Mouse (Mus musculus) telencephalon, adult 2 months (tissue): ENCODE measurements around the gene Ep300.
"Not testable (repeated sequence)": the region's sequence is repeated elsewhere in the genome, so short reads cannot be mapped to it uniquely, and the experiment has no call there.

Experiments used
- DNase-seq: peaks from one replicate; pipeline ENCODE4 v3.0.0-alpha.2; 2011; ENCODE audit warnings: low read depth, low spot score

Ep300 gene

DNA sequence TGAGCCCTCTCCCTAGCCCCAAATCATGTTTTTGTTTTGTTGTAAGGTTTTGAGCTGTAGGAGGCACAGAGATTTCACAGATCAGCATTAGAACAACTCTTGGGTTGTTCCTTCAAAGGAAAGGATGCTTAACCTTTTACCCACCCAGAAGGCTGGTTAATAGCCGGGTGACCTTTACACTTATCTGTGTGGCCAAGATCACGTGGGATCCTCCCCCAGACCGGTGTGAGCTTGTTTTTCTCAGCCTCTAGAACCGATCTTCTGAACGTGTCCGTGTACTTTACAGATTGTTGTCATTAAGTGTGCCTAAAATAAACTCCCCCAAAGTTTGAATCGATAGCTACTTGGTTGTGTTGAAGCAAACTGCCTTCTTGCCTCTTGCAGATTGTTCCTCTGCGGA is 115.5 kb downstream of the Ep300 start:
- no peak for DNase-seq

DNA sequence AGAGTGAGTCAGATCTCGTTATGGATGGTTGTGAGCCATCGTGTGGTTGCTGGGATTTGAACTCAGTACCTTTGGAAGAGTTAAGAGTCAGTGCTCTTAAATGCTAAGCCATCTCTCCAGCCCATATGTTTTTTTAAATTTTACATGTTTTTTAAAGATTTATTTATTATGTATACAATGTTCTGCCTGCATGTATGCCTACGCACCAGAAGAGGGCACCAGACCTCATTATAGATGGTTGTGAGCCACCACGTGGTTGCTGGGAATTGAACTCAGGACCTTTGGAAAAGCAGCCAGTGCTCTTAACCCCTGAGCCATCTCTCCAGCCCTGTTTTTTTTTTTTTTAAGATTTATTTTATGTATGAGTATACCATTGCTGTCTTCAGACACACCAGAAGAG is 116.2 kb downstream of the Ep300 start:
- DNase-seq: not testable (repeated sequence)
